ENCODE assay signal across 8 mouse cellular contexts in genomic region chr12:54545821-54546608, GRCm38 (mm10).
DNase-seq lines count a peak whose midpoint lies in the region; ATAC-seq and TF ChIP-seq lines count a peak whose summit lies in the region.

No protein-coding gene starts in this region.

- 0 out of 2 replicates have a peak, but pooled peaks have one; percentile 39 for ATAC-seq in embryonic facial prominence, embryonic 11.5 days (replicated peaks; ENCODE audit: insufficient number of reproducible peaks, low FRiP score, low TSS enrichment, low read depth)
- peak; percentile 54; the same call in 1 of the 2 replicates for ATAC-seq in kidney, embryonic 16.5 days (ENCODE audit: low FRiP score, low TSS enrichment)
- 0 out of 2 replicates have a peak, but pooled peaks have one; percentile 25 for ATAC-seq in neural tube, embryonic 12.5 days (ENCODE audit: low FRiP score, low read depth)

- no peak overlapping the region for H3K27ac ChIP-seq in embryonic facial prominence, embryonic 11.5 days (replicated peaks; ENCODE audit: low read depth, low read length)
- H3K27ac ChIP-seq in heart, embryonic 10.5 days = peak overlapping the region; percentile 33; the same call in 1 of the 2 replicates
- no peak overlapping the region for H3K27ac ChIP-seq in kidney, embryonic 16.5 days (ENCODE audit: low read length)
- H3K27ac ChIP-seq in liver, adult 2 months (replicated peaks; ENCODE audit: insufficient read depth, low read depth, low read length) = no peak overlapping the region
- no peak overlapping the region for H3K27ac ChIP-seq in neural tube, embryonic 12.5 days

- H3K79me2 ChIP-seq in liver, adult 2 months (ENCODE audit: control insufficient read depth, insufficient read depth, low read length) = no peaks in the 10 kb centered on the region

- DNase-seq in CD4-positive, CD25-positive, alpha-beta regulatory T cell, adult 2 months (ENCODE audit: low read depth, low spot score) = peak; percentile 82
- peak; percentile 58 for DNase-seq in adrenal gland, postnatal 25 days
- DNase-seq in embryonic facial prominence, embryonic 11.5 days (ENCODE audit: low spot score) = peak; percentile 89
- DNase-seq in heart, embryonic 10.5 days (ENCODE audit: low spot score) = peak; percentile 84
- peak; percentile 47 for DNase-seq in liver, adult 2 months (ENCODE audit: extremely low read depth, low read depth, low spot score)
- DNase-seq in thymus, adult 18-20 months = peak; percentile 4 to 11

- H3K9ac ChIP-seq in embryonic facial prominence, embryonic 11.5 days (replicated peaks; ENCODE audit: low read length) = 0 out of 2 replicates have a peak overlapping the region, but pooled peaks have one; percentile 22
- H3K9ac ChIP-seq in kidney, embryonic 16.5 days (replicated peaks; ENCODE audit: low read length) = no peak overlapping the region
- no peak overlapping the region for H3K9ac ChIP-seq in liver, adult 2 months (ENCODE audit: low read depth, low read length)
- H3K9ac ChIP-seq in neural tube, embryonic 12.5 days = no peak overlapping the region

- H3K4me2 ChIP-seq in embryonic facial prominence, embryonic 11.5 days (ENCODE audit: low read depth, low read length) = no peak overlapping the region
- H3K4me2 ChIP-seq in kidney, embryonic 16.5 days (replicated peaks; ENCODE audit: low read depth, low read length) = peak overlapping the region; percentile 28
- H3K4me2 ChIP-seq in neural tube, embryonic 12.5 days (replicated peaks) = peak overlapping the region; percentile 38

- 34% methylated on average over 16 of the region's 16 CpGs for WGBS in embryonic facial prominence, embryonic 11.5 days
- WGBS in heart, embryonic 10.5 days = 42% methylated on average over 16 of the region's 16 CpGs
- 30% methylated on average over 16 of the region's 16 CpGs for WGBS in kidney, embryonic 16.5 days
- WGBS in liver, adult 2 months = 55% methylated on average over 16 of the region's 16 CpGs
- WGBS in neural tube, embryonic 12.5 days = 25% methylated on average over 16 of the region's 16 CpGs

- no peaks in the 10 kb centered on the region for H3K9me3 ChIP-seq in embryonic facial prominence, embryonic 11.5 days (replicated peaks; ENCODE audit: control insufficient read depth, low read length)
- H3K9me3 ChIP-seq in heart, embryonic 10.5 days = no peaks in the 10 kb centered on the region
- H3K9me3 ChIP-seq in kidney, embryonic 16.5 days (ENCODE audit: low read length) = no peaks in the 10 kb centered on the region
- H3K9me3 ChIP-seq in neural tube, embryonic 12.5 days = no peaks in the 10 kb centered on the region

- H3K27me3 ChIP-seq in embryonic facial prominence, embryonic 11.5 days (ENCODE audit: control insufficient read depth, insufficient read depth, low read length) = no peaks in the 10 kb centered on the region
- no peaks in the 10 kb centered on the region for H3K27me3 ChIP-seq in heart, embryonic 10.5 days (ENCODE audit: insufficient read depth, poor library complexity, severe bottlenecking)
- no peaks in the 10 kb centered on the region for H3K27me3 ChIP-seq in kidney, embryonic 16.5 days (ENCODE audit: insufficient read depth, low read length)
- no peaks in the 10 kb centered on the region for H3K27me3 ChIP-seq in liver, adult 2 months (ENCODE audit: control insufficient read depth, insufficient read depth, low read length)
- no peaks in the 10 kb centered on the region; the same call in 1 of the 2 replicates for H3K27me3 ChIP-seq in neural tube, embryonic 12.5 days (replicated peaks)

- H3K4me1 ChIP-seq in embryonic facial prominence, embryonic 11.5 days (ENCODE audit: control insufficient read depth, insufficient read depth, low read length) = no peaks in the 10 kb centered on the region
- no peaks in the 10 kb centered on the region for H3K4me1 ChIP-seq in heart, embryonic 10.5 days
- no peaks in the 10 kb centered on the region for H3K4me1 ChIP-seq in kidney, embryonic 16.5 days (ENCODE audit: insufficient read depth, low read length)
- 0 out of 2 replicates have a peak, but pooled peaks cover 2% of the 10 kb centered on the region for H3K4me1 ChIP-seq in liver, adult 2 months (ENCODE audit: control insufficient read depth, insufficient read depth, low read length)
- H3K4me1 ChIP-seq in neural tube, embryonic 12.5 days = peaks cover 5% of the 10 kb centered on the region; the same call in 1 of the 2 replicates

- no peak for TF ChIP-seq POLR2A in liver, adult 2 months (IDR thresholded peaks at IDR 0.05; ENCODE audit: extremely low read depth, insufficient read depth, low read length)

- H3K36me3 ChIP-seq in embryonic facial prominence, embryonic 11.5 days (replicated peaks; ENCODE audit: control insufficient read depth, insufficient read depth, low read depth, low read length) = no peaks in the 10 kb centered on the region
- H3K36me3 ChIP-seq in heart, embryonic 10.5 days = no peaks in the 10 kb centered on the region
- H3K36me3 ChIP-seq in kidney, embryonic 16.5 days (ENCODE audit: insufficient read depth, low read length) = no peaks in the 10 kb centered on the region
- no peaks in the 10 kb centered on the region for H3K36me3 ChIP-seq in liver, adult 2 months (ENCODE audit: control insufficient read depth, insufficient read depth, low read length)
- H3K36me3 ChIP-seq in neural tube, embryonic 12.5 days = no peaks in the 10 kb centered on the region

- TF ChIP-seq CTCF in liver, adult 2 months (IDR thresholded peaks at IDR 0.05; ENCODE audit: low read depth, low read length) = peak; percentile 66

- H3K4me3 ChIP-seq in embryonic facial prominence, embryonic 11.5 days (ENCODE audit: low read depth, low read length) = no peak overlapping the region
- H3K4me3 ChIP-seq in heart, embryonic 10.5 days = no peak overlapping the region
- no peak overlapping the region for H3K4me3 ChIP-seq in kidney, embryonic 16.5 days (ENCODE audit: low read length)
- H3K4me3 ChIP-seq in liver, adult 2 months (ENCODE audit: insufficient read depth, low read depth, low read length) = no peak overlapping the region
- no peak overlapping the region for H3K4me3 ChIP-seq in neural tube, embryonic 12.5 days

Comparison
In these comparisons a context has a peak if more than half of its experiments do, and no peak if none do; other contexts are left out.
1. DNase-seq: peak in every context shown above with its lines; median percentile 89 in embryonic facial prominence, embryonic 11.5 days; 84 in heart, embryonic 10.5 days; 82 in CD4-positive, CD25-positive, alpha-beta regulatory T cell, adult 2 months; 58 in adrenal gland, postnatal 25 days; 47 in liver, adult 2 months; 8 in thymus, adult 18-20 months.